Mouse (Mus musculus): Measurements from ENCODE around the gene Tmem56.

Tmem56 gene

DNA sequence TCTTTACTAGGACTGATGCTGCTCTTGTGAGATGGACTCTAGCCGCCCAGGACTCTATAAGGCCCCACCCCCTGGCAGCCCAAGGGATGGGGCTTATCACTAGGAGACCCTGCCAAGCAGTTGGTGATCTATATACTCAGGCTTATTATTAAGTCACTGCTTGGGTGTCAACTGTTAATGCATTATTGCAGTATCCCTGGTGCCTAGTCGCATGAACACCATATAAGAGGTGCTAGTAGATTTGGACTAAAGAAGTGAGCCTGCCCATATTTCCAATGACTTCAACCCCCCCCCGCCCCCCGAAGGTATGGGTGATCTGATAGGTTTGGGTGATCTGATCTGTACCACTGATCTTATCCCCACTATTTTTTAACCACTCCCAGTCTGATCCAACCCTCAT lies at the start of gene Tmem56:
Tmem56 (minus strand) TSS at position 101 of the 400 bp plus-strand sequence.
- DNase-seq, result no peak

DNA sequence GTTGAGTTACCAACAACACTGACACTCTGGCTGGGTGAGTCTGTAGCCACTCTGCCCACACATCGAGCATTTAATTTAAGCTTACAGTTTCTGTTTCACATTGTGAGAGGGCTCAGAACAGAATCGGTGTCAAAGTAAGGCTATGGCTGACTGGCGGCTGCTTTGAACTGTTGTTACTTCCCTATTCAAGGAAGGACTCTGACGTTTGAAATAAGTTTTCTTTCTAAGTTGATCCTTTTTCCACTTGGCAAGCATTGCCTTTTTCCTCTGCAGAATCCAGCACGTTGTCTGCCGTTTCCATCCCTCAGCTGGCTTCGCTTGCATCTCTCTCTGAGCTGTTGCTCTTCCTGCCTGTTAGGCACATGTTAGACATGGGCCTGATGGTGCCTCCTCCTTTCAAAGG lies 47.3 kb upstream of the Tmem56 start:
- DNase-seq, result peak; percentile 52

DNA sequence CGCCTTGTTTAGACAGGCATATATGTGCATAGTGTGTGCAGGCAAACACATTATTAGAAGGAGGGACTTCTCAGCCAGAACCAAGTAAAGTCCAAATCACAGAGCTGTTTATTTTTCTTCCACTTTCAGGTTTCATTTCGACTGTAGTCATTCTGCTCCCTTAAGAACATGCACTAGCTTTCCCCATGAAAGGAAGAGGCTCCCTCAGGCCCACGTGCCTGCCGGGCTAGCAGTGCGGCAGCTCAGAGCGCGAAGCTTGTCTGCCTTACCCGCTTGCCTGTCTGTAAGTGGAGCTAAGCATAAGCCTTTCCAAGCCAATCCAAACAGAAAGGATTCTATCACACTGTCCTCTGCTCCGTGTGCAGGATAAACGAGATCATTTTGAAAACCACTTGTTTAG lies 46.7 kb upstream of the Tmem56 start:
- peak; percentile 48 for DNase-seq

DNA sequence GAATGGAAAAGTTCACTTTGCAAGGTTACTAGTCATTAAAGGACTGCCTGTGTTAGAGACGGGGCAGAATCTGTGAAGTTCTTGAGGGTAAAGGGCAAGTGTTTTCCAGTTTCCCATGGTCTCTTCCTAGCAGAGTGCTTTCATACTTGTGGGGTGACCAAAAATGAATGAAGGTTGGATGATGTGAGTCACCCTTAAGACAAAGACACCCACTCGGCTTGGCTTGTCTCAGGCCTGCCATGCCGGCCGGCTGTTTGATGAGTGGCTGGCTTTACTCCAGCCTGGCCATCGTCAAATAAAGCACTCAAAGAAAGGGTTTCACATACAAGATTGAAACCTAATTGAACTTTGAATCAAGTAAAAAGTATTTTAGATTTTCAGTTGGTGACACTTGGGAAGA lies 44.5 kb upstream of the Tmem56 start:
- no peak for DNase-seq

DNA sequence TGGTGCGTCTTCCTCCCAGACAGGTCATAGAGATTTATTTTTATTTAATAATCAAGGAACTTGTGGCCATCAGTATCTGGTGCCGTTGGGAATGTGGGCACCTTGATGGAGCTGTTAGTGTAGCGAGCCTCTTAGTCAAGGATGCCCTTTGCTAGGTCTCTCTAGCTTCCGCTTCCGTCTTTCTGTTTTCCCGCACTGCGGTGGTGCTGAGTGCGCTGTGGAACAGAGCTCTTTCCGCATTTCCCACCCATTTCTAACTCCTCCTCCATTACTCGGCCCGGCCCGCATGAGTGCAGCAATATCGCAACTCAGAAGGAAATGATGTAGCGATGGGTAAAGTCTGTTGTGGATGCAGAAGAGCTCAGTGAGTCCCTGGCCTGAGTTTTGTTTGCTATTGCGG lies 40.5 kb upstream of the Tmem56 start:
- DNase-seq, result no peak

GRCm38 (mm10) chr3:121320896-121321295 lies 38.0 kb upstream of the Tmem56 start:
- DNase-seq, result no peak

GRCm38 (mm10) chr3:121319906-121320305 lies 37.0 kb upstream of the Tmem56 start:
- DNase-seq, result no peak

DNA sequence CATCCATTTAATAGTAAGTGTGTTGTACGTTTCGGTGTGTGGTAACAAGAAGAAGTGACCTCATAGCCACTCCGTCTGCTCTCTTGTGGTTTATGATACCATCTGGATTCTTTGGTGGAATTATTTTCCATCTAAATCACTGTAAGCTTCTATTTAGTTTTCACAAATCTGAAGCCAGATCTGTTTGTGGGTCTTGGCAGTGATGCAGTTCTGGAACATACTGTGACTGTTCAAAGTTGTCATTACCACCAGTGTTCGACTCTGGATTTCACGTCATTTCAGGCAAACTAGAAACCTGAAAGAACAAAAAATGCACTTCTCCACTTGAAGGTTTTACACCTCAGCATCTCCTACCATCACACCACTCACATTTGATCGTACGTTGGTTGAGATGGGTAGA lies 32.6 kb upstream of the Tmem56 start:
- DNase-seq, result no peak

DNA sequence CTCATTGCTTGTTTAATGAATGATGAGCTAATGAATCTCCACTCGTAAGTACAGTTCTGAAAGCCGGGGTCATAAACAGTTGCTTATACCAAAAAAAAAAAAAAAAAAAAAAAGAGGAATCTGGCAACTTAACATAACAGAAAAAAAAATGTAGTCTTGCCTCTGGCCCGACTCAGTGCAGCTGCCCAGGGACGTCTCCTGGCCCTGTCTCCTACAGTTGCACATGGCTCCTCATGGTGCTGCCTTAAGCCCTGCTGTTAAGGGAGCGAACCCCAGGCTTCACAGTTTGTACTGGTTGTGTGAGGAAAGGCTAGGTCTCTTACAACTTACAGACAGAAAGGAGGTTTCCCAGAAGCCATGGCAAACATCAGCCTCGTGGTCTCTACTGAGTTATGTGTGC lies 31.3 kb upstream of the Tmem56 start:
- DNase-seq, result no peak

DNA sequence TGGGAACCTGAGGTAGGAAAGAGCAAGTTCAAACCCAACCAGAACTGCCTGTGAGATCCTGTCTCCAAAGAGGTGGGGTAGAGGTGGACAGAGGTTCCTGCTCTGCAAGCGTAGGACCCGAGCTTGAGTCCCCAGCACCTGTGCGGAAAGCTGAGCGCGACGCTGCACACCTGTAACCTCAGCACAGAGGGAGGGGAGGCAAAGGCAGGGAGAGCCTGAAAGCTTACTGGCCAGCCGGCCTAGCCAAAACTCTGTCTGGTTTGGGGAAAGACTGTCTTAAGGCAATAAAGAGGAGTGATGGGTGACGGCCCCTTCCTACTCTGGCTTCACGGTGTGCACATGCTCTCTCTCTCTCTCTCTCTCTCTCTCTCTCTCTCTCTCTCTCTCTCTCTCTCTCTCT lies 30.1 kb upstream of the Tmem56 start:
- peak; percentile 47 for DNase-seq

DNA sequence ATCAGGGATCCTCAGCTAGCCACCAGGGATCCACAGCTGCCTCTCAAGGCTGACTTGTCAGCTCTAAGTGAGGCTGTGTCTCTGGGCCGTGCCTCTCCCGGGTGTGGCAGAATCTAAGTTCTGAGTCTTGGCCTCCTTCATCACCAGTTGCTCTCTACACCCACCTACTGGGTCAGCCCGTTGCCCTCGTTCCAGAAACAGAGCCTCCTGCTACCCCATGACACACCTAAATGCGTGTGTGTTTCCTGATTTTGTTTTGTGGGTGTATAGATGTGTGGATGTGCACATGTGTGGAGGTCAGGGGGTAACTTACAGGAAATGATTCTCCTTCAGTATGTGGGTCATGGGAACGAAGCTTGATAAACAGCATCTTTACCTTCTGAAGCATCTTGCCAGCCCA lies 29.5 kb upstream of the Tmem56 start:
- peak; percentile 68 for DNase-seq

DNA sequence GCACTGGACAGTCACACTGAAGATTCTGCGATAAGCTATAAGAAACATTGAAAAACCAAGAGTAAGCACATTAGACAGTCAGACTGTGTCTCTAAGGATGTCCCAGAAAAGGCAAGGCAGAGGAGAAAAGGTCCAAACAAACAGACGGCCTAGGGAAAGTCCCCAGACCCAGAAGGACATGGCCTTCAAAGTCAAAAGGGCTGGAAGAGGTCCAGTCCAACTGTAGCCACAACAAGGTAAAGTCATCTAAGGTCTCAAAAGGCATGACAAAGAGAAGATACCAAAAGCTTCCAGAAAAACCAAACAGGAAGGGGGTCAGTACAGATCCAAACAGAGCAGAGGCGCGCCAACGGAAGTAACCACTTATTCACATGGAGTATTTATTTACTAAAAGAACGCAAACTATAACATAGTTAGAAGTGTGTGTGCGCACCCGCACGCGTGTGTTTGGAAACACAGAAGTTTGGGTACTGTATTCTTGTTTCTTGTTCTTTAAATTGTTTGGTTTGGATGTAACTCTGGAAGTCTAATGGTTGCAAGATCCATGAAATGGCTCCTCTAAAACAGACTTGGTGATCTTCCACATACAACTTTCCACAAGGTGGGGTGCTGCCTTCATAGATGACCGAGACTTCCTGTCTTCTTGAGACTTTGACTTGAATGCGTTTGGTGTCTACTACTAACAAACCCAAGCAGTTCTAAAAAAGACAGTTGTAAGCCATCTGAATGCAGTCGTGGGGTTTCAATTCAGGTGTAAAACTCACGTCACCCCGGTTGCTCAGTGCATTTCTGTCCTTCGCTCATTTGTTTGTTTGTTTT lies 27.2 kb upstream of the Tmem56 start:
- peak; percentile 53 for DNase-seq

- DNase-seq, result no peak
Observed at GRCm38 (mm10) chr3:121309429-121309828, 26.5 kb upstream of the Tmem56 start.

DNA sequence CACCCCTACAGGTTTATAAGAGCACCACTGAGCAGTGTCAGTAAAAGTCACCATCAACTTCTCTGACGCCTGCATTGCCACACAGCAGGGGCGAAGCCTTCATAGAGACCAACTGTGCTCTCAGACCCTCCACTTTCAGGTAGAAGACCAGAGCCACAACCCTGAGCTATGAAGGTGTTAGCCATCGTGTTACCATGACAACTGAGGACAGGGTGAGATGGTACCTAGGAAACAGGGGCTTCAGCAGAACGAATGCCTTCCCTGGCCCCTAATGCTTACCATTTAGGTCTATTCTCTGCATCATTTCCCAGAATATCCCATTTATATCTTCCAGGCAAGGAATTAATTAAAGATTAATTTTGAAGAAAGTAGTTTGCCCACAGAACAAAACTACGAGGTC lies 26.0 kb upstream of the Tmem56 start:
- no peak for DNase-seq

DNA sequence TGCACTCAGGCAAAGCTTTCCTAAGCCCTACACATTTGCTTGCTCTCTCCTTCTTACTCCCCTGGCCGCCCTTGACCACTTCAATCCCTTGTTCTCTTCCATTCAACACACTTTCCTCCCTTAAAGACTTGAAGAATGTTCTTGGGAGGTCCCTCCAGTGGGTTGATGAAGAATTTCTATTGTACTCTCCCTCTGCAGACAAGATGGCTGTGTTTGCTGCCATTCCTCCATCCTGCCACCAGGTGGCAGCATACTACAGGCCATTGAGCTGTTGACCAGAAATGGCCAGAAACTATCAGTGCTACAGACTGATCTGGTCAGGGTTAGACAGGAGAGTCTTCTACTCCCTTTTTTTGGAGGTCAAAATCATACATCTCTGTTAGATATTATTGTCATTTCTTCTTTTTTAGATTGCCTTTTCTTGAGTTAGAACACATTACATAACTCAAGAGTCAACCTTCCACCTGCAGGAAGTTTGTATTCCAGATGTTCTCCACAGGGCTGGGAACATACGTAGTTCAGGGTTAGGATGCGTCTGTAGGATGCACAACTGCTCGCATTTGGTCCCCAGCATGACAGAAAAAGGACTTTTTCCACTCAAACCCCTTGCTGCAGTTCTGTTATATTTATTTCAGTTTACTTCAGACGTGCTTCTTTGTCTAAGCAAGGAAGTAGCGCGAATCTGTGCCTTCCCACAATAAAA lies 24.8 kb upstream of the Tmem56 start:
- peak; percentile 77 for DNase-seq

GRCm38 (mm10) chr3:121306641-121307040 lies 23.7 kb upstream of the Tmem56 start:
- peak; percentile 44 for DNase-seq

- no peak for DNase-seq
Observed at GRCm38 (mm10) chr3:121294200-121294599, 11.3 kb upstream of the Tmem56 start.

- DNase-seq, result peak; percentile 96
Observed at GRCm38 (mm10) chr3:121291560-121292258, 8.8 kb upstream of the Tmem56 start, which contains the start of gene Alg14. Alg14 (plus strand) TSS chr3:121291773.

DNA sequence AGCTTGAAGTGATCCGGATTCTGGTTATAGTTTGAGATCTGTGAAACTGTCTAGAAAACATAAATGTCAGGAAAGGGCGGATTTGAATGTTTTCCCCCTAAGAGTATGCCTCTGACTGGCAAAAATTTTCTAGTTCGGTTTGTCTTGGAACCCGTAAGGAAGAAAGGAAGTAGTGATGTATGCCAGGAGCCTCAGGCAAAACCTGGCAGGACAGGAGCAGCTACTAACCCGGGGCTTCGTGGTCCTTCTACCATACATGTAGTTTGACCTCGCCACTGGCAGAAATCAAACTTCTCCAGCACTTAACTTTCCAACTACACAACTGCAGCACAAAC lies 8.3 kb upstream of the Tmem56 start:
- no peak for DNase-seq

DNA sequence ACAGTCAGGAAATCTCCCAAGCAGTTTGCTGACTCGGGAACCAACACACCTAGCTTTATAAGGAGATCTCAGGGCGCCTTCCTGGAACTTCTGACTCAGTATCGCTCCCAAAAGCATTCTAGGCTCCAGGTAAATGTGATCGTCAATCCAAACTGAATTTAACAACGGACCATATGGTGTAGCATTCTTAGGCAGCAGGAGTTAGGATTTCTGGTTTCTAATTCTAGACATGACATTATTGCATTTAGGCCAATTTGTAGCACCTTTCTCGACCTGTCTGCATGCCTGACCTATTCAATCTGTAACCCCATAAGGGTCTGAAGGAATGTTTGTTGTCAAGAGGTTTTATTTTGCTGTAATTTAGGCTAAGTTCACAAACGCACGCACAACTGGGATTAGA lies 7.8 kb upstream of the Tmem56 start:
- DNase-seq, result no peak

GRCm38 (mm10) chr3:121287151-121287550 lies 4.3 kb upstream of the Tmem56 start:
- peak; percentile 45 for DNase-seq

- no peak for DNase-seq
Observed at GRCm38 (mm10) chr3:121285219-121285618, 2.3 kb upstream of the Tmem56 start.

DNA sequence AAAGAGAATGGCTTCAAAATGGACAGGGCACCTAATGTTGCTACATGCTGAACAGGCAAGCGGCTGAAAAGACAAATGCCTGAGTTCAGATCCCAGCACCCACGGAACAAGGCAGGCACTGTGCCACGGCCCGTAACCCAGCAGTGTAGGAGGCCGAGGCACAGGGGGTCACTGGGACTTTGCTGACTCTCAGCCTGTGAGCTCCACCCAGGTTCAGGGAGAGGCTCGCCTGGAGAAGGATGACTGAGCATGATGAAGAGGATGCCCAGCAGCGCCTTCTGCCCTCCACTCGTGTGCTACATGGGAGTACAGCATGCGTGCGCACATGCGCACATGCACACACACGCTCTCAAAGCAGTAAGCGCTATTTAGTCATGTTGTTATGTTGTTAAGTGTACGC lies 3.2 kb downstream of the Tmem56 start:
- DNase-seq, result no peak

GRCm38 (mm10) chr3:121277557-121277956 lies 5.3 kb downstream of the Tmem56 start:
- no peak for DNase-seq
